Mouse (Mus musculus) G1E (cell line): ENCODE data around the gene Abtb1. TPM values are rescaled to one million over a fixed set of nuclear protein-coding genes. Genes with fewer than 3 reads are reported as not detected.

Experiments
- ATAC-seq: 2 replicates; pipeline ENCODE4 v1.8.0; 2016; ENCODE audit warnings: mild to moderate bottlenecking; ENCODE audit not compliant: insufficient number of reproducible peaks, poor library complexity, low FRiP score, severe bottlenecking; ENCODE audit errors: extremely low read depth
- DNase-seq: peaks from one replicate; pipeline ENCODE4 v3.0.0; 2012; ENCODE audit warnings: low spot score
- H3K27me3 ChIP-seq: 2 replicates; pipeline ENCODE4 v1.6.1; 2012; ENCODE audit warnings: mild to moderate bottlenecking, low read length, inconsistent platforms; ENCODE audit not compliant: insufficient read depth
- H3K36me3 ChIP-seq: replicated peaks from 2 replicates; pipeline ENCODE3; 2012; ENCODE audit warnings: mild to moderate bottlenecking, inconsistent platforms
- H3K4me1 ChIP-seq: 2 replicates; pipeline ENCODE4 v1.6.1; 2012; ENCODE audit warnings: low read depth, low read length, inconsistent platforms, mixed read lengths; ENCODE audit not compliant: insufficient read depth
- H3K4me3 ChIP-seq: 2 replicates; pipeline ENCODE4 v1.5.1; 2012; ENCODE audit warnings: low read depth, mild to moderate bottlenecking, inconsistent platforms, low read length, moderate library complexity, mixed read lengths
- H3K9me3 ChIP-seq: replicated peaks from 2 replicates; pipeline ENCODE4 v1.6.1; 2012; ENCODE audit warnings: inconsistent platforms
- CTCF ChIP-seq: IDR thresholded peaks from 2 replicates; pipeline ENCODE4 v1.5.1; 2012; ENCODE audit warnings: low read depth, low read length, inconsistent platforms, mixed read lengths
- GATA1 ChIP-seq: IDR thresholded peaks from 2 replicates; pipeline ENCODE4 v1.6.1; 2012; ENCODE audit warnings: borderline replicate concordance, low read length, inconsistent platforms, mixed read lengths
- GATA2 ChIP-seq: IDR thresholded peaks from 2 replicates; pipeline ENCODE4 v1.6.1; 2012; ENCODE audit warnings: low read depth, low read length, inconsistent platforms, borderline replicate concordance
- POLR2AphosphoS5 ChIP-seq: IDR thresholded peaks from 2 replicates; pipeline ENCODE4 v1.6.1; 2012; ENCODE audit warnings: low read depth, low read length, inconsistent platforms; ENCODE audit not compliant: insufficient replicate concordance
- TAL1 ChIP-seq: conservative IDR thresholded peaks from 2 replicates; pipeline ENCODE4 v1.6.1; 2012; ENCODE audit warnings: low read depth, low read length, inconsistent platforms, mixed read lengths
- polyA plus RNA-seq: library from polyadenylated mRNA; stranded (reverse); fragments of >175 nt; gene quantifications from 2 replicates; pipeline ENCODE4 v1.2.3, GENCODE M21; 2012
- total RNA-seq, 2 experiments: library from RNA; stranded (forward) in 1 of 2; stranded (reverse) in 1 of 2; fragments of 200-1000 nt in 1 of 2; fragments of >200 nt in 1 of 2; fragmentation: Nextera tagmentation in 1 of 2; gene quantifications; 2 replicates each; pipeline ENCODE4 v1.2.3; 2014 to 2017

The Abtb1 gene
- total and polyA plus RNA-seq, 3 experiments = 17.5 to 50.3 (median 22.2) TPM

GRCm38 (mm10) chr6:88803051-88803450 is 38.7 kb downstream of the Abtb1 start:
- ATAC-seq = no peak
- DNase-seq = no peak
- no peaks in the 10 kb centered on the region for H3K36me3 ChIP-seq
- H3K4me1 ChIP-seq = no peaks in the 10 kb centered on the region
- peaks cover 35% of the 10 kb centered on the region for H3K27me3 ChIP-seq
- no peaks in the 10 kb centered on the region for H3K9me3 ChIP-seq
- TF ChIP-seq GATA1 (no peak), GATA2 (no peak), CTCF (no peak), POLR2AphosphoS5 (no peak), TAL1 (no peak)
- H3K4me3 ChIP-seq = no peak overlapping the region

- ATAC-seq = no peak
- TF ChIP-seq GATA2 (no peak), POLR2AphosphoS5 (no peak), GATA1 (no peak), CTCF (no peak), TAL1 (no peak)
- Histone ChIP-seq H3K4me1 (no peaks in the 10 kb centered on the region), H3K27me3 (peaks cover 44% of the 10 kb centered on the region), H3K4me3 (no peak overlapping the region), H3K36me3 (no peaks in the 10 kb centered on the region), H3K9me3 (no peaks in the 10 kb centered on the region)
- DNase-seq = no peak
Measured at GRCm38 (mm10) chr6:88800735-88801134, 41.0 kb downstream of the Abtb1 start.

- H3K27me3 ChIP-seq = peaks cover 45% of the 10 kb centered on the region
- H3K36me3 ChIP-seq = no peaks in the 10 kb centered on the region
- DNase-seq = no peak
- ATAC-seq = no peak
- no peaks in the 10 kb centered on the region for H3K9me3 ChIP-seq
- H3K4me3 ChIP-seq = no peak overlapping the region
- TF ChIP-seq POLR2AphosphoS5 (no peak), GATA2 (no peak), GATA1 (no peak)
- H3K4me1 ChIP-seq = no peaks in the 10 kb centered on the region
Measured at GRCm38 (mm10) chr6:88800191-88800590, 41.6 kb downstream of the Abtb1 start.

GRCm38 (mm10) chr6:88794561-88794971 is 47.2 kb downstream of the Abtb1 start:
- ATAC-seq = no peak
- no peak for TF ChIP-seq CTCF
- no peak for TF ChIP-seq POLR2AphosphoS5
- no peak for TF ChIP-seq GATA2
- no peak for TF ChIP-seq TAL1
- TF ChIP-seq GATA1 = no peak
- no peaks in the 10 kb centered on the region for H3K36me3 ChIP-seq
- peaks cover 44% of the 10 kb centered on the region for H3K27me3 ChIP-seq
- H3K9me3 ChIP-seq = no peaks in the 10 kb centered on the region
- no peaks in the 10 kb centered on the region for H3K4me1 ChIP-seq
- no peak for DNase-seq
- H3K4me3 ChIP-seq = no peak overlapping the region

DNA sequence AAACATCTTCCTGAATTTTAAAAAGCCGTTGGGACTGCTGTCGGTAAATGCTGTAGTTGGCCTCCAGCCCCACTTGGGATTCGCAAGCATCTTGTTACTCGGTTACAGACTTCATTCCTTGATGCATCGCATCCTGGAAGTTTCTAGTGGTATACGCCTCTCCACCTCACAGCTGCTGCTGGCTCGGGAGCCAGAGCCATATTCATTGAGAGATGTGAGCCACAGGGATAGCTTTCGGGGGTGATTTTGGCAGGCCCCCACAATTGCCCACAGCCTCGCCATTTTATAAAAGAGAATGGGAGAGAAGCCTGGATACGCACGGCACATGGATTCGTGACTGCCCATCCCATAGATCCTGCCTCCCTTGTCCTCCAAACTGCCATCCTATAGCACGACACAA is 47.9 kb downstream of the Abtb1 start:
- Histone ChIP-seq H3K4me1 (no peaks in the 10 kb centered on the region), H3K4me3 (no peak overlapping the region), H3K9me3 (no peaks in the 10 kb centered on the region), H3K27me3 (peaks cover 47% of the 10 kb centered on the region), H3K36me3 (no peaks in the 10 kb centered on the region)
- TF ChIP-seq GATA2 (no peak), CTCF (no peak), GATA1 (no peak), TAL1 (no peak), POLR2AphosphoS5 (no peak)
- ATAC-seq (no peak), DNase-seq (no peak)

GRCm38 (mm10) chr6:88793243-88793642 is 48.5 kb downstream of the Abtb1 start:
- Histone ChIP-seq H3K4me1 (no peaks in the 10 kb centered on the region), H3K27me3 (peaks cover 51% of the 10 kb centered on the region), H3K36me3 (no peaks in the 10 kb centered on the region), H3K4me3 (no peak overlapping the region), H3K9me3 (no peaks in the 10 kb centered on the region)
- ATAC-seq (no peak), DNase-seq (no peak)
- no peak for TF ChIP-seq CTCF
- TF ChIP-seq POLR2AphosphoS5 = no peak
- TF ChIP-seq GATA1 = no peak
- TF ChIP-seq GATA2 = no peak
- no peak for TF ChIP-seq TAL1

GRCm38 (mm10) chr6:88792147-88792691 is 49.6 kb downstream of the Abtb1 start:
- peaks cover 52% of the 10 kb centered on the region for H3K27me3 ChIP-seq
- H3K4me1 ChIP-seq = no peaks in the 10 kb centered on the region

More at GRCm38 (mm10) chr6:88792147-88792691, 49.6 kb downstream of the Abtb1 start:
- Histone ChIP-seq H3K4me3 (no peak overlapping the region), H3K9me3 (no peaks in the 10 kb centered on the region), H3K36me3 (no peaks in the 10 kb centered on the region)
- DNase-seq (no peak), ATAC-seq (no peak)
- no peak for TF ChIP-seq CTCF
- no peak for TF ChIP-seq POLR2AphosphoS5
- TF ChIP-seq GATA1 = no peak
- TF ChIP-seq TAL1 = no peak
- no peak for TF ChIP-seq GATA2
